Mouse (Mus musculus): ENCODE measurements around the gene Trim3. TPM values are rescaled to one million over a fixed set of nuclear protein-coding genes. Genes with fewer than 3 reads are reported as not detected.

Trim3 gene
- polyA plus RNA-seq, 1 experiment from 2014 or later: 26.5 TPM

DNA sequence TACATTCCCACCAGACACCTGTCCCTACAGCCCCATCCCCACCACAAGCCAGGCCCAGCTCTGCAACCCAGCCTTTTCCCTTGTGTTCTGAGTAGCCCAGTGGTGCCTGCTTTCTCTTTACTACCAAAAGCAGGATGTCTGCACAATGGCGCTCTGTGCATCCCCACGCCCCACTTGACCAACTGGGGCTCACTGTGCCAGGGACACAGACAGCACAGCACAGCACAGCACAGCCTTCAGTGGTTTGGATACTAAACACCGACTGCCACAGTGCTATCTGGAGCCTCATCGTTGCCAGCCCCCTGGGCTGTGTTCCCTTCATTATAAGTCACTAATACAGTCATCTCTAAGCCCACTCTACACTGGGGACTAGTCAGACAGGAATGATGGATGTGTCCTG is 58.8 kb downstream of the Trim3 start:
- ATAC-seq (replicated peaks; ENCODE audit: insufficient number of reproducible peaks, insufficient read depth, low FRiP score, low read depth): no peak
- peaks cover 10% of the 10 kb centered on the region; the same call in 1 of the 2 replicates for H3K36me3 ChIP-seq
- no peak overlapping the region for H3K4me3 ChIP-seq
- WGBS: 86% methylated on average over 4 of the region's 4 CpGs
- no peak overlapping the region for H3K4me2 ChIP-seq
- no peak overlapping the region for H3K27ac ChIP-seq
- no peaks in the 10 kb centered on the region for H3K9me3 ChIP-seq (replicated peaks)
- no peak overlapping the region for H3K9ac ChIP-seq
- H3K27me3 ChIP-seq: no peaks in the 10 kb centered on the region
- H3K4me1 ChIP-seq (replicated peaks): peaks cover 15% of the 10 kb centered on the region

DNA sequence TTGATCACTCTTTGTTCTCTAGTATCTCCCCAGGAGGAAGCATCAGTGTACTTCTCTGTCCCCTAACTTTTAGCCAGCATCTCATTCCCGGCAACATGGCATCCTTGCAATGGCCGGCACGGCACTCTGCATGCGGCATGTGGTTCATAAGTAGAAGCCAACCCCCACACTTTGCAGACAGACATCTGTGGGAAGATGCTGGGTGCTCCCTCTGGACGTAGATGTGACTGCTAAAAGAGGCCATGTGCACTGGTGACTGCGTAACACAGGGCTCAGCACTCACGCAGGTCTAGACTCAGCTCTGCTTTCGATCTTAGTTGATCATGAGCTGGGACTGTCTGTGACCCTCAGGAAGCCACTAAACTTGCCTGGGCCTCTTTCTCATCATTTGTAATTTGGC is 60.4 kb downstream of the Trim3 start:
- Histone ChIP-seq H3K4me2 (no peak overlapping the region), H3K4me1 (replicated peaks) (peaks cover 22% of the 10 kb centered on the region), H3K36me3 (peaks cover 10% of the 10 kb centered on the region; the same call in 1 of the 2 replicates), H3K9ac (no peak overlapping the region), H3K4me3 (no peak overlapping the region), H3K27me3 (no peaks in the 10 kb centered on the region), H3K27ac (no peak overlapping the region), H3K9me3 (replicated peaks) (no peaks in the 10 kb centered on the region)
- ATAC-seq (replicated peaks; ENCODE audit: insufficient number of reproducible peaks, insufficient read depth, low FRiP score, low read depth): no peak
- WGBS: 86% methylated on average over 8 of the region's 8 CpGs

DNA sequence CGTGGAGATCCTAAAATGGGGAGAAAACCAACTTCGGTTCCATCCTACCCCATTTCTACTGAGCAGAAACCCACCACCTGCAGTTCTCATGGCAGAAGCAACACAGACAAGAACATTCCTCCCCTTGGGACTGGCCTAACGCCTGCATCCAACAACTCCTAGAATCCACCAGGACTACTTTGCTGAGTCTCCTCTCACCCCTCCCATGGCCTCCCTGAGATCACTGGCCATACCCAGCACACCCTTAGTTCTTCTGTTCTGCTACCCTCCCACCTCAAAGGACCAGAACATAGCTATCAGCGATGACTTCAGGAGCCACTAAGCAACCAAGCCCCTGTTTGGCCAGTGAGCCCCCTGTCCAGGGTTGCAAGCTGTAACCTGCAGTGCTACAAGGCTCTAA is 62.6 kb downstream of the Trim3 start:
- no peak overlapping the region for H3K4me2 ChIP-seq
- H3K27ac ChIP-seq: no peak overlapping the region
- H3K27me3 ChIP-seq: no peaks in the 10 kb centered on the region
- H3K9me3 ChIP-seq (replicated peaks): no peaks in the 10 kb centered on the region
- ATAC-seq (replicated peaks; ENCODE audit: insufficient number of reproducible peaks, insufficient read depth, low FRiP score, low read depth): no peak
- 69% methylated on average over 4 of the region's 4 CpGs for WGBS
- peaks cover 10% of the 10 kb centered on the region; the same call in 1 of the 2 replicates for H3K36me3 ChIP-seq
- H3K4me1 ChIP-seq (replicated peaks): peaks cover 26% of the 10 kb centered on the region
- no peak overlapping the region for H3K9ac ChIP-seq
- H3K4me3 ChIP-seq: no peak overlapping the region

DNA sequence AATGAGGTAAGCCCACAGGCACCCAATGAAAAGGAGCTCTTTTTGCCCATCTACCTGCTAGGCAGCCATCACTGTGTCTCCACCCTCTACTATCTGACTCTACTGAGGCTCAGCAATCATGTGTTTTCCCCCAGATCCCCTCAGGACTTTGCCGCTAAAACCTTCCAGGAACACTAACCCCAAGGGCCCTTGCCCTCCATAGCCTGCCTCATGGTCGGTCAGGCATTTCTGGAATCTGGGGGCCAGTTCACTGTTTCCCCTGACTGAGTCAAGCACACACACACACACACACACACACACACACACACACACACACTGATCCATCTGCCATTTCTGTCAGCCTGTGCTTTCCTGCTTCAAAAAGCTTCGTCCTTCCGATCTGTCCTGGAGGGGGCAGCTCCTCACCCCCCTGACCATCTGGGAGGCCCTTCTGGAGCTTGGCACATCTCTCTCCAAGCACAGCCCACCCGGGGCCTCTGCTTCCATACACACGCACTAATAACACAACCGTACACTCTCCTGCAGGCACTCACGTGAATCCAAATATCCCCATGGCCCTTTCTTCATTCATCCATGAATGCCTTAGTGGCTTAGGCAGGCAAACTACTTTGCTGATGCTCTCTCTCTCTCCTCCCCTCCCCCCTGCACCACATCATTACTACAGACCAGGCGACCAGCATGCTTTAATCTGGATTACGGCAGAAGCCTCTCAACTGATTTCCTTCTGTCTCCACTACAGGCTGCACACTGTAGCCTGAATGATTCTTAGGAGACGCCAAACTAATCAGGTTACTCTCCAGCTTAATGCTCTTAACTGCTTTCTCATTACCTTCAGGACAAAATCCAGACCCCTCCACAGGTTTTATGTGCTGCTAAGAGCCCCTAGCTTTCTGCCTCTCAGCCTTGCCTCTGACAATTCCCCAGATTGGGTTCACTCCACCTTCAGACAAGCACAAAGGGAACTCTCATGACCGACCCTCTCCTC is 63.6 kb downstream of the Trim3 start:
- ATAC-seq (replicated peaks; ENCODE audit: insufficient number of reproducible peaks, insufficient read depth, low FRiP score, low read depth): no peak

DNA sequence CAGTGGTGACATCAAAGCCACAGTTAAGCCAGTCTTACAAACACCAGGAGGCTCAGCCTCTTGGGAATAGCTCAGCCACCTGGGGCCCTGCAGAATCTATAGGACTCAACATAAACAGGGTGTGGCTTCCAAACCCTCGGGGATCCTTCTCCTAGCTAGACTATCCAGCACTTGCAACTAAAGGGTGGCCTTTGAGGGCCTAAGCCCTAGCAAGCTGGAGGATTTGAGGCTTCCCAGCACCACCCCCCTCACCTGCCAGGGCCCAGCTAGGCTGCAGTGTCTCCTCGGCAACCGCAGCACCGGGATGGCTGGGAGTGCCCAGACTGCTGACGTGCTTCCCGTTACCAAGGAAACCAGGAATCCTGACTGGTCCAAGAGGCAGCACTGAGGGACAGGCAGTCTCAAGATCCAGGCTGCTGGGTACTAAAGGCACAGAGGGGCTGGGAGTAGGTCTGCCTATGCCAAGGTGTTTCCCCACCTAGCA is 64.3 kb downstream of the Trim3 start:
- Histone ChIP-seq H3K4me1 (replicated peaks) (peaks cover 38% of the 10 kb centered on the region), H3K4me3 (no peak overlapping the region), H3K9me3 (replicated peaks) (no peaks in the 10 kb centered on the region), H3K27me3 (no peaks in the 10 kb centered on the region), H3K36me3 (peaks cover 21% of the 10 kb centered on the region; the same call in 1 of the 2 replicates), H3K27ac (no peak overlapping the region), H3K9ac (no peak overlapping the region), H3K4me2 (no peak overlapping the region)
- 26% methylated on average over 6 of the region's 6 CpGs for WGBS
- ATAC-seq (replicated peaks; ENCODE audit: insufficient number of reproducible peaks, insufficient read depth, low FRiP score, low read depth): no peak

More for the DNA sequence above, 63.6 kb downstream of the Trim3 start:
- no peaks in the 10 kb centered on the region for H3K9me3 ChIP-seq (replicated peaks)
- H3K4me1 ChIP-seq (replicated peaks): peaks cover 36% of the 10 kb centered on the region
- no peak overlapping the region for H3K4me3 ChIP-seq
- H3K27ac ChIP-seq: no peak overlapping the region
- H3K36me3 ChIP-seq: peaks cover 13% of the 10 kb centered on the region; the same call in 1 of the 2 replicates
- 34% methylated on average over 12 of the region's 12 CpGs for WGBS
- no peak overlapping the region for H3K9ac ChIP-seq
- H3K27me3 ChIP-seq: no peaks in the 10 kb centered on the region
- no peak overlapping the region for H3K4me2 ChIP-seq

DNA sequence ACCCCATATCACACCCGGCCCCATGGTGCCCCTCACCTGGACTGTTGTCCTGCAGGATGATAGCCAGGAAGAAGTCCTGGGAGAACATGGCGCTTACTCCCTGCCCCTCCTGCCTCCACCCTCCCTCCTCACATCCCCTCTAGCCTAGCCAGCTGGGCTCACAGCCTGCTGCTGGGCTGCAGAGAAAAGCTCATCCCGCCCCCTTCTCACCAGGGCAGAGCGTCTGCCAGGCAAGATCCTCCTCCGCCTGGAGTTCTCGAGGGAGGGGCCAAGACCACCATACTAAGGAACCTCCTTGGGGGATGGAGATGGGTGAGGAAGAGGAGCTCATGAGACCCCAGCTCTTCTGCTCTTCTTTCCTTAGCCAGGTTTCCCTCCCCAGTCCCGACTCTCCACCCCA is 64.8 kb downstream of the Trim3 start:
- no peak overlapping the region for H3K27ac ChIP-seq
- H3K27me3 ChIP-seq: no peaks in the 10 kb centered on the region
- 44% methylated on average over 7 of the region's 7 CpGs for WGBS
- H3K4me1 ChIP-seq (replicated peaks): peaks cover 38% of the 10 kb centered on the region
- H3K4me3 ChIP-seq: no peak overlapping the region
- ATAC-seq (replicated peaks; ENCODE audit: insufficient number of reproducible peaks, insufficient read depth, low FRiP score, low read depth): no peak
- peaks cover 21% of the 10 kb centered on the region; the same call in 1 of the 2 replicates for H3K36me3 ChIP-seq
- H3K4me2 ChIP-seq: no peak overlapping the region
- H3K9me3 ChIP-seq (replicated peaks): no peaks in the 10 kb centered on the region
- H3K9ac ChIP-seq: no peak overlapping the region

DNA sequence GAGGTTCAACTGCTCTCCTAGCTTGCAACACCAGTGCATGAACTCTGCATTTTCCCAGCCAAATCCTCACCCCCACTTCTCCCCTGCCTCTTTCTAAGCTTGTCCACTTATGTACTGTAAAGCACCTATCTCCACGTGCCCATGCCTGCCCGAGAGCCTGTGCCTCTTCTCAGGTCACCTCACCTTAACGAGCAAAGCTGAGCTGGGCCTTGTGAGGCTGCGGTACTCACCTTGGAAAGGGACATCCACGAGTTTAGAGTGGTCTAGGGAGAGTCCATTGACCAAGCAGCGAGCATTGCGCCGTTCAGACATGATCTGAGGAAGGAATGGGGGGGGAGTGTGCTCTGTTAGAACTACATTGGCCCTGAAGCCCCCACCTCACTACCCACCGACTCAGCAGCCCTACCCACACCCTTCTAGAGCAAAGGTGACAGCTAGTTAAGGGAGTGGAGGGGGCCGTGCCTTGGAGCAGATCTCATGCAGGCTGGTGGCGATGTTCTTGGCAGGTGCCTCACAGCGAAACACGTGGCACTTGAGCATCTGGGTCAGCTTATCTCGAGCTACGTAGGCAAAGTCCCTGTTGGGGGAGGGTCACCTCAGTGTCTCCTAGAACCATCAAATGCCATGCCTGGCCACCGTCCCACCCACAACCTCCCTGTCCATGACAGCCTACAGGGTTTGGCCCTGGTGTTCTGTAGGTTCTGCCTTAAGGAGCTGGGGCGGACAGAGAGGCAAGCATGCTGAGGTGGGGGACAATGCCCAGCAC is 68.1 kb downstream of the Trim3 start:
- Histone ChIP-seq H3K9me3 (replicated peaks) (no peaks in the 10 kb centered on the region), H3K27me3 (no peaks in the 10 kb centered on the region), H3K4me1 (replicated peaks) (peaks cover 31% of the 10 kb centered on the region), H3K9ac (no peak overlapping the region), H3K4me3 (no peak overlapping the region), H3K4me2 (no peak overlapping the region), H3K36me3 (0 out of 2 replicates have a peak, but pooled peaks cover 11% of the 10 kb centered on the region), H3K27ac (no peak overlapping the region)
- ATAC-seq (replicated peaks; ENCODE audit: insufficient number of reproducible peaks, insufficient read depth, low FRiP score, low read depth): peak; percentile 73
- 68% methylated on average over 17 of the region's 17 CpGs for WGBS

DNA sequence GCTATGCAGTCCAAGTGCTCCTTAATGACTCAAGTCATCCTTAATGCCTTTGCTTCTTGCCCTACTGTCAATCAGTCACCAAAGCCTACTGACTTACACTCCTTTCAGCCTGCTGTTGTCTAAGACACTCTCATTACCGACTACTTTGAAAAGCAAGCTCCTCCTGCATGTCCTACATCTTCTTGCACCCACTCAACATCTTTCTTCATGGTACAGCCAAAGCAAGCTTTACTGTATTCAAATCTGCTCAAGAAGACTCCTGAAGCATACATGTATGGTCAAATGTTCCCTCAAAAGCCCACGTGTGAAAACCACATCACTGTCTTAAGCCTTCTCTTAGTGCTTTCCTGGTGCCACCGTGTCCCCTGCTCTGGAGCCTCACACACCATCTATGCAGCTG is 70.0 kb downstream of the Trim3 start:
- 78% methylated on average over 3 of the region's 3 CpGs for WGBS
- Histone ChIP-seq H3K27ac (no peak overlapping the region), H3K9ac (no peak overlapping the region), H3K4me1 (replicated peaks) (peaks cover 16% of the 10 kb centered on the region), H3K36me3 (peaks cover 24% of the 10 kb centered on the region; the same call in 1 of the 2 replicates), H3K9me3 (replicated peaks) (no peaks in the 10 kb centered on the region), H3K4me3 (no peak overlapping the region), H3K4me2 (no peak overlapping the region), H3K27me3 (no peaks in the 10 kb centered on the region)
- ATAC-seq (replicated peaks; ENCODE audit: insufficient number of reproducible peaks, insufficient read depth, low FRiP score, low read depth): no peak

DNA sequence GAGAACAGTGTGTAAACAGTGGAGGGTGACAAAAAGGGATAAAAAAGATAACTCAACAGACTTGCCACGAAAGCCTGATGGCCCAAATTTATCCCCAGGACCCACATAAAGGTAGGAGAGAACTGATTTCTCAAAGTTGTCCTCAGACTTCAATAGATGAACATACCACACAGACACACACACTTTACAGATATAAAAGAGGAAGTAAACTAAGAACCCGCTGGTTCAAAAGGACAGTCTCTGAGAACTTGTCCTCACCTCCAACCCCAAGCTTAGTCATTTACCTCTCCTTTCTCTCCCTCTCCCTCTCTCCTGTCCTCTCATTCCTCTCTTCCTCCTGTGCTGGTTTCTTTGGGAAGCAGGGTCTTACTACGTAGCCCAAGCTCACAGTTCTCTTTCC is 71.1 kb downstream of the Trim3 start:
- 83% methylated on average over 3 of the region's 3 CpGs for WGBS
- H3K27ac ChIP-seq: no peak overlapping the region
- H3K4me3 ChIP-seq: no peak overlapping the region
- ATAC-seq (replicated peaks; ENCODE audit: insufficient number of reproducible peaks, insufficient read depth, low FRiP score, low read depth): no peak
- peaks cover 16% of the 10 kb centered on the region for H3K4me1 ChIP-seq (replicated peaks)
- H3K9ac ChIP-seq: no peak overlapping the region
- H3K27me3 ChIP-seq: no peaks in the 10 kb centered on the region
- H3K9me3 ChIP-seq (replicated peaks): no peaks in the 10 kb centered on the region
- peaks cover 34% of the 10 kb centered on the region; the same call in 1 of the 2 replicates for H3K36me3 ChIP-seq
- H3K4me2 ChIP-seq: no peak overlapping the region

DNA sequence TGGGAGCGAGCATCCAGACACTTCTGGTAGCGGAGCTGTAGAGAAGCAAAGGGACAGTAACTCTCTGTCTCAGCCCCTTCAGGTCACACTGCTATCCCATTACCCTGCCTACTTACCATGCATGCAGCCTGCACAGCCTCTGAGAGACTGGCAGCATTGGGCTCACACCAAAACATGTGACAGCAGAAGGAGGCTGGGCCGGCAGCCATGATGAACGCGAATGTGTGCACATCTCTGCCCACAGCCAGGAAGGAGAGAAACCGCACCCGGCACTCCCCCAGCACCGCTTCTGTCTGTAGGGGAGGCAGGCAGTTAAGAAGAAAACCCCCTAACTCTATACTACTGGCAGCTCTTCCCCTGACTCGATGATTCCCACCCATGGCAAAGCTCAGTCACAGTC is 74.4 kb downstream of the Trim3 start:
- H3K4me2 ChIP-seq: no peak overlapping the region
- no peaks in the 10 kb centered on the region for H3K9me3 ChIP-seq (replicated peaks)
- H3K4me1 ChIP-seq (replicated peaks): peaks cover 14% of the 10 kb centered on the region
- H3K27me3 ChIP-seq: no peaks in the 10 kb centered on the region
- H3K9ac ChIP-seq: no peak overlapping the region
- 89% methylated on average over 9 of the region's 9 CpGs for WGBS
- H3K4me3 ChIP-seq: no peak overlapping the region
- no peak for ATAC-seq (replicated peaks; ENCODE audit: insufficient number of reproducible peaks, insufficient read depth, low FRiP score, low read depth)
- H3K36me3 ChIP-seq: peaks cover 24% of the 10 kb centered on the region; the same call in 1 of the 2 replicates
- no peak overlapping the region for H3K27ac ChIP-seq

DNA sequence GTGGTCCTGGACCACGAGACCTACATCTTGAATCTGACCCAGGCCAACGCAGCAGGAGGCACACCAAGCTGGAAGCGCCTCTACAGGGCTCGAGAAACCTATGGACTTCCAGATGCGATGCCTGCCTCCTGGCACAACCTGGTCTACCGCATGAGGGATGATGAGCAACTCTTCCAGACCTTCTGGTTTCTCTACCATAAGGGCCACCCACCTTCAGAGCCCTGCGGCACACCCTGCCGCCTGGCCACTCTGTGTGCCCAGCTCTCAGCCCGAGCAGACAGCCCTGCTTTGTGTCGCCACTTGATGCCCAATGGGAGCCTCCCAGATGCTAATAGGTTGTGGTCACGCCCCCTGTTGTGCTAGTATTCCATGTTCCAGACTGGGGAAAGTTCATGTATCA is 75.7 kb downstream of the Trim3 start:
- H3K4me2 ChIP-seq: no peak overlapping the region
- H3K27me3 ChIP-seq: no peaks in the 10 kb centered on the region
- no peak for ATAC-seq (replicated peaks; ENCODE audit: insufficient number of reproducible peaks, insufficient read depth, low FRiP score, low read depth)
- H3K4me1 ChIP-seq (replicated peaks): peaks cover 14% of the 10 kb centered on the region
- H3K27ac ChIP-seq: no peak overlapping the region
- 79% methylated on average over 11 of the region's 11 CpGs for WGBS
- H3K36me3 ChIP-seq: peaks cover 24% of the 10 kb centered on the region; the same call in 1 of the 2 replicates
- H3K4me3 ChIP-seq: no peak overlapping the region
- H3K9me3 ChIP-seq (replicated peaks): no peaks in the 10 kb centered on the region
- no peak overlapping the region for H3K9ac ChIP-seq

Measured in heart, embryonic 15.5 days (tissue).